Comparison of ENCODE assay signal across 23 mouse cellular contexts in genomic region chr15:90542126-90542525, GRCm38 (mm10).
"Had no signal": no experiment of that assay in that cellular context is flagged by ENCODE, and none has a peak within 500 bp of the region (broad histone marks: within the 10 kb centered on the region; RNA-seq: fewer than 3 reads in every experiment).

No protein-coding gene starts in this region.

- H3K4me1 ChIP-seq: heart, embryonic 10.5 days; hindbrain, embryonic 13.5 days; hindbrain, embryonic 15.5 days; kidney, embryonic 15.5 days; limb, embryonic 13.5 days; limb, embryonic 15.5 days; liver, embryonic 12.5 days had no signal

- H3K9me3 ChIP-seq: heart, embryonic 10.5 days; heart, embryonic 12.5 days; hindbrain, embryonic 13.5 days; hindbrain, embryonic 15.5 days; kidney, embryonic 15.5 days; limb, embryonic 13.5 days; limb, embryonic 15.5 days; liver, embryonic 12.5 days had no signal

- H3K27me3 ChIP-seq: heart, embryonic 12.5 days; hindbrain, embryonic 13.5 days; hindbrain, embryonic 15.5 days; kidney, embryonic 15.5 days; limb, embryonic 13.5 days; limb, embryonic 15.5 days; liver, embryonic 12.5 days had no signal

- H3K4me3 ChIP-seq: heart, embryonic 10.5 days; heart, embryonic 12.5 days; hindbrain, embryonic 13.5 days; hindbrain, embryonic 15.5 days; kidney, embryonic 15.5 days; limb, embryonic 13.5 days; limb, embryonic 15.5 days; liver, embryonic 12.5 days had no signal

- H3K9ac ChIP-seq: forebrain, postnatal 0 days; heart, embryonic 12.5 days; hindbrain, embryonic 13.5 days; hindbrain, embryonic 15.5 days; kidney, embryonic 15.5 days; limb, embryonic 13.5 days; limb, embryonic 15.5 days; liver, embryonic 12.5 days had no signal

- ATAC-seq: forebrain, postnatal 0 days; hindbrain, postnatal 0 days; intestine, embryonic 16.5 days; liver, embryonic 12.5 days had no signal

- DNase-seq: forebrain, postnatal 0 days; gastrocnemius, postnatal 14 days; gastrocnemius, postnatal 36 days; heart, postnatal 14 days; kidney, adult 11 months; kidney, adult 2 months; kidney, adult 9 months; kidney, postnatal 14 days; kidney, postnatal 36 days; layer of hippocampus, adult 9-11 months; layer of hippocampus, postnatal 36 days; left cerebral cortex, postnatal 4 days had no signal

- H3K4me2 ChIP-seq: heart, embryonic 12.5 days; hindbrain, embryonic 13.5 days; hindbrain, embryonic 15.5 days; kidney, embryonic 15.5 days; limb, embryonic 13.5 days; limb, embryonic 15.5 days; liver, embryonic 12.5 days had no signal

- H3K36me3 ChIP-seq: heart, embryonic 10.5 days; heart, embryonic 12.5 days; hindbrain, embryonic 13.5 days; hindbrain, embryonic 15.5 days; kidney, embryonic 15.5 days; limb, embryonic 13.5 days; limb, embryonic 15.5 days; liver, embryonic 12.5 days had no signal

- H3K27ac ChIP-seq: heart, embryonic 10.5 days; hindbrain, embryonic 13.5 days; hindbrain, embryonic 15.5 days; hindbrain, postnatal 0 days; kidney, embryonic 15.5 days; kidney, postnatal 0 days; limb, embryonic 13.5 days; limb, embryonic 15.5 days; liver, embryonic 12.5 days had no signal
